Mouse (Mus musculus): ENCODE measurements around the gene Slc25a42. TPM values are rescaled to one million over a fixed set of nuclear protein-coding genes. Genes with fewer than 3 reads are reported as not detected.

Gene Slc25a42
- polyA plus RNA-seq, 1 experiment from 2014 or later, result 5.8 TPM

- Histone ChIP-seq H3K36me3 (peaks cover 9% of the 10 kb centered on the region; the same call in 1 of the 2 replicates), H3K9ac (peak overlapping the region; percentile 23; the same call in 1 of the 2 replicates), H3K4me3 (replicated peaks) (no peak overlapping the region), H3K9me3 (no peaks in the 10 kb centered on the region), H3K4me2 (replicated peaks) (no peak overlapping the region), H3K27me3 (replicated peaks) (no peaks in the 10 kb centered on the region), H3K27ac (no peak overlapping the region), H3K4me1 (replicated peaks) (peaks cover 9% of the 10 kb centered on the region)
- ATAC-seq, result peak; percentile 28; the same call in 1 of the 2 replicates
- WGBS, result 33% methylated on average over 2 of the region's 2 CpGs
Measured at GRCm38 (mm10) chr8:70181903-70182252, 30.2 kb downstream of the Slc25a42 start.

GRCm38 (mm10) chr8:70181212-70181902, 30.7 kb downstream of the Slc25a42 start:
- Histone ChIP-seq H3K36me3 (peaks cover 9% of the 10 kb centered on the region; the same call in 1 of the 2 replicates), H3K27ac (no peak overlapping the region), H3K4me3 (replicated peaks) (no peak overlapping the region), H3K4me2 (replicated peaks) (no peak overlapping the region), H3K4me1 (replicated peaks) (peaks cover 9% of the 10 kb centered on the region), H3K9ac (peak overlapping the region; percentile 23; the same call in 1 of the 2 replicates), H3K27me3 (replicated peaks) (no peaks in the 10 kb centered on the region), H3K9me3 (no peaks in the 10 kb centered on the region)
- ATAC-seq, result peak; percentile 48
- WGBS, result 61% methylated on average over 16 of the region's 16 CpGs

GRCm38 (mm10) chr8:70179082-70179481, 33.0 kb downstream of the Slc25a42 start:
- no peaks in the 10 kb centered on the region for H3K9me3 ChIP-seq
- H3K27ac ChIP-seq, result no peak overlapping the region
- peaks cover 9% of the 10 kb centered on the region; the same call in 1 of the 2 replicates for H3K36me3 ChIP-seq
- H3K9ac ChIP-seq, result no peak overlapping the region
- WGBS, result 94% methylated on average over 4 of the region's 4 CpGs
- peaks cover 14% of the 10 kb centered on the region for H3K4me1 ChIP-seq (replicated peaks)
- no peaks in the 10 kb centered on the region for H3K27me3 ChIP-seq (replicated peaks)
- ATAC-seq, result no peak
- no peak overlapping the region for H3K4me3 ChIP-seq (replicated peaks)
- H3K4me2 ChIP-seq (replicated peaks), result no peak overlapping the region

- no peak overlapping the region for H3K9ac ChIP-seq
- H3K27ac ChIP-seq, result no peak overlapping the region
- peaks cover 9% of the 10 kb centered on the region; the same call in 1 of the 2 replicates for H3K36me3 ChIP-seq
- H3K4me3 ChIP-seq (replicated peaks), result no peak overlapping the region
- no peaks in the 10 kb centered on the region for H3K9me3 ChIP-seq
- 82% methylated on average over 2 of the region's 2 CpGs for WGBS
- ATAC-seq, result no peak
- H3K4me2 ChIP-seq (replicated peaks), result no peak overlapping the region
- peaks cover 18% of the 10 kb centered on the region for H3K4me1 ChIP-seq (replicated peaks)
- no peaks in the 10 kb centered on the region for H3K27me3 ChIP-seq (replicated peaks)
Measured at GRCm38 (mm10) chr8:70178231-70178630, 33.9 kb downstream of the Slc25a42 start.

- WGBS, result 83% methylated on average over 7 of the region's 7 CpGs
- H3K27ac ChIP-seq, result no peak overlapping the region
- no peak overlapping the region for H3K4me2 ChIP-seq (replicated peaks)
- H3K4me3 ChIP-seq (replicated peaks), result no peak overlapping the region
- peaks cover 14% of the 10 kb centered on the region for H3K4me1 ChIP-seq (replicated peaks)
- ATAC-seq, result no peak
- H3K36me3 ChIP-seq, result peaks cover 7% of the 10 kb centered on the region; the same call in 1 of the 2 replicates
- H3K9me3 ChIP-seq, result no peaks in the 10 kb centered on the region
- H3K27me3 ChIP-seq (replicated peaks), result no peaks in the 10 kb centered on the region
- H3K9ac ChIP-seq, result no peak overlapping the region
Measured at GRCm38 (mm10) chr8:70174079-70174478, 38.0 kb downstream of the Slc25a42 start.

GRCm38 (mm10) chr8:70173320-70173719, 38.8 kb downstream of the Slc25a42 start:
- no peak overlapping the region for H3K27ac ChIP-seq
- H3K4me3 ChIP-seq (replicated peaks), result peak overlapping the region; percentile 70; the same call in 1 of the 2 replicates
- WGBS, result 70% methylated on average over 5 of the region's 5 CpGs
- no peak for ATAC-seq
- no peaks in the 10 kb centered on the region for H3K27me3 ChIP-seq (replicated peaks)
- peaks cover 14% of the 10 kb centered on the region for H3K4me1 ChIP-seq (replicated peaks)
- H3K9me3 ChIP-seq, result no peaks in the 10 kb centered on the region
- H3K36me3 ChIP-seq, result peaks cover 7% of the 10 kb centered on the region; the same call in 1 of the 2 replicates
- H3K9ac ChIP-seq, result no peak overlapping the region
- H3K4me2 ChIP-seq (replicated peaks), result peak overlapping the region; percentile 66

GRCm38 (mm10) chr8:70172043-70172681, 39.9 kb downstream of the Slc25a42 start, which contains the start of gene Tmem161a:
TSS of gene Tmem161a (plus strand) at chr8:70172356.
- Histone ChIP-seq H3K36me3 (peaks cover 3% of the 10 kb centered on the region; the same call in 1 of the 2 replicates), H3K9me3 (no peaks in the 10 kb centered on the region), H3K4me1 (replicated peaks) (peaks cover 14% of the 10 kb centered on the region), H3K9ac (peak within 1 kb of the TSS; percentile 79), H3K4me3 (replicated peaks) (peak within 1 kb of the TSS; percentile 70), H3K27me3 (replicated peaks) (peaks cover 3% of the 10 kb centered on the region; the same call in 1 of the 2 replicates), H3K27ac (peak within 1 kb of the TSS; percentile 56; the same call in 1 of the 2 replicates), H3K4me2 (replicated peaks) (peak within 1 kb of the TSS; percentile 66)
- peak; percentile 98 for ATAC-seq
- 2% methylated on average over 27 of the region's 27 CpGs for WGBS

- ATAC-seq, result peak; percentile 32; the same call in 1 of the 2 replicates
- Histone ChIP-seq H3K36me3 (no peaks in the 10 kb centered on the region), H3K9me3 (no peaks in the 10 kb centered on the region), H3K27ac (0 out of 2 replicates have a peak overlapping the region, but pooled peaks have one; percentile 6), H3K27me3 (replicated peaks) (peaks cover 5% of the 10 kb centered on the region; the same call in 1 of the 2 replicates), H3K4me1 (replicated peaks) (peaks cover 17% of the 10 kb centered on the region), H3K4me3 (replicated peaks) (no peak overlapping the region), H3K4me2 (replicated peaks) (no peak overlapping the region), H3K9ac (no peak overlapping the region)
- 70% methylated on average over 7 of the region's 7 CpGs for WGBS
Measured at GRCm38 (mm10) chr8:70171240-70171639, 40.9 kb downstream of the Slc25a42 start.

- Histone ChIP-seq H3K36me3 (no peaks in the 10 kb centered on the region), H3K9me3 (no peaks in the 10 kb centered on the region), H3K4me3 (replicated peaks) (no peak overlapping the region), H3K27me3 (replicated peaks) (peaks cover 9% of the 10 kb centered on the region), H3K4me2 (replicated peaks) (no peak overlapping the region), H3K4me1 (replicated peaks) (peaks cover 17% of the 10 kb centered on the region), H3K9ac (no peak overlapping the region), H3K27ac (no peak overlapping the region)
- ATAC-seq, result no peak
- 59% methylated on average over 3 of the region's 3 CpGs for WGBS
Measured at GRCm38 (mm10) chr8:70170748-70171147, 41.4 kb downstream of the Slc25a42 start.

GRCm38 (mm10) chr8:70170116-70170515, 42.0 kb downstream of the Slc25a42 start:
- H3K9ac ChIP-seq, result no peak overlapping the region
- ATAC-seq, result no peak
- H3K27ac ChIP-seq, result no peak overlapping the region
- H3K27me3 ChIP-seq (replicated peaks), result peaks cover 16% of the 10 kb centered on the region
- no peak overlapping the region for H3K4me2 ChIP-seq (replicated peaks)
- no peak overlapping the region for H3K4me3 ChIP-seq (replicated peaks)
- 76% methylated on average over 3 of the region's 3 CpGs for WGBS
- H3K36me3 ChIP-seq, result no peaks in the 10 kb centered on the region
- H3K4me1 ChIP-seq (replicated peaks), result peaks cover 17% of the 10 kb centered on the region
- H3K9me3 ChIP-seq, result no peaks in the 10 kb centered on the region

- Histone ChIP-seq H3K4me2 (replicated peaks) (peak overlapping the region; percentile 61), H3K36me3 (no peaks in the 10 kb centered on the region), H3K27me3 (replicated peaks) (peaks cover 18% of the 10 kb centered on the region), H3K9ac (no peak overlapping the region), H3K9me3 (no peaks in the 10 kb centered on the region), H3K4me3 (replicated peaks) (peak overlapping the region; percentile 21; the same call in 1 of the 2 replicates), H3K27ac (no peak overlapping the region), H3K4me1 (replicated peaks) (peaks cover 3% of the 10 kb centered on the region)
- 1% methylated on average over 21 of the region's 21 CpGs for WGBS
- ATAC-seq, result peak; percentile 85
Measured at GRCm38 (mm10) chr8:70166504-70167110, 45.5 kb downstream of the Slc25a42 start.

GRCm38 (mm10) chr8:70163316-70163715, 48.8 kb downstream of the Slc25a42 start:
- WGBS, result 90% methylated on average over 3 of the region's 3 CpGs
- ATAC-seq, result no peak
- Histone ChIP-seq H3K36me3 (no peaks in the 10 kb centered on the region), H3K27me3 (replicated peaks) (peaks cover 18% of the 10 kb centered on the region), H3K9ac (no peak overlapping the region), H3K4me2 (replicated peaks) (no peak overlapping the region), H3K4me3 (replicated peaks) (no peak overlapping the region), H3K27ac (no peak overlapping the region), H3K9me3 (no peaks in the 10 kb centered on the region), H3K4me1 (replicated peaks) (peaks cover 6% of the 10 kb centered on the region)
